Mouse (Mus musculus) lung, postnatal 0 days (tissue): Measurements from ENCODE around the gene Apoa2.

Source experiments
- CTCF ChIP-seq: IDR thresholded peaks from 2 replicates; pipeline ENCODE4 v1.5.1; 2016; ENCODE audit warnings: antibody characterized with exemption, mild to moderate bottlenecking
- EP300 ChIP-seq: IDR thresholded peaks from 2 replicates; pipeline ENCODE4 v1.6.1; 2016; ENCODE audit warnings: antibody characterized with exemption, mild to moderate bottlenecking, control low read depth

GRCm38 (mm10) chr1:171189476-171190114, 35.3 kb upstream of the Apoa2 start:
- TF ChIP-seq CTCF (no peak), EP300 (no peak)
